Mouse (Mus musculus): ENCODE results near the gene Slc27a2. TPM values are rescaled to one million over a fixed set of nuclear protein-coding genes. Genes with fewer than 3 reads are reported as not detected.
"Not testable (repeated sequence)": the region's sequence is repeated elsewhere in the genome, so short reads cannot be mapped to it uniquely, and the experiment has no call there.

Slc27a2 gene
- polyA plus RNA-seq, 1 experiment from 2014 or later, result 3.6 TPM

- WGBS, result 64% methylated on average over 12 of the region's 12 CpGs
- not testable (repeated sequence) for H3K27me3 ChIP-seq (replicated peaks; ENCODE audit: control insufficient read depth, insufficient read depth, low read length); H3K4me1 ChIP-seq (ENCODE audit: control insufficient read depth, insufficient read depth, low read length); H3K4me3 ChIP-seq (ENCODE audit: low read length); H3K9ac ChIP-seq (ENCODE audit: low read depth, low read length); ATAC-seq; H3K9me3 ChIP-seq (ENCODE audit: control insufficient read depth, low read length); H3K4me2 ChIP-seq (ENCODE audit: low read depth, low read length); H3K36me3 ChIP-seq (ENCODE audit: control insufficient read depth, insufficient read depth, low read length); H3K27ac ChIP-seq (ENCODE audit: low read length)
Measured at GRCm38 (mm10) chr2:126609600-126609999, 57.4 kb downstream of the Slc27a2 start.

- 87% methylated on average over 3 of the region's 3 CpGs for WGBS
- no peak for ATAC-seq
- H3K4me3 ChIP-seq (ENCODE audit: low read length), result no peak overlapping the region
- no peaks in the 10 kb centered on the region for H3K9me3 ChIP-seq (ENCODE audit: control insufficient read depth, low read length)
- no peak overlapping the region for H3K27ac ChIP-seq (ENCODE audit: low read length)
- H3K27me3 ChIP-seq (replicated peaks; ENCODE audit: control insufficient read depth, insufficient read depth, low read length), result no peaks in the 10 kb centered on the region
- H3K4me2 ChIP-seq (ENCODE audit: low read depth, low read length), result no peak overlapping the region
- no peaks in the 10 kb centered on the region for H3K36me3 ChIP-seq (ENCODE audit: control insufficient read depth, insufficient read depth, low read length)
- no peaks in the 10 kb centered on the region for H3K4me1 ChIP-seq (ENCODE audit: control insufficient read depth, insufficient read depth, low read length)
- H3K9ac ChIP-seq (ENCODE audit: low read depth, low read length), result no peak overlapping the region
Measured at GRCm38 (mm10) chr2:126615355-126615754, 63.1 kb downstream of the Slc27a2 start.

GRCm38 (mm10) chr2:126618470-126619179 is 66.4 kb downstream of the Slc27a2 start:
- H3K9me3 ChIP-seq (ENCODE audit: control insufficient read depth, low read length), result no peaks in the 10 kb centered on the region
- no peaks in the 10 kb centered on the region for H3K4me1 ChIP-seq (ENCODE audit: control insufficient read depth, insufficient read depth, low read length)
- no peak overlapping the region for H3K27ac ChIP-seq (ENCODE audit: low read length)
- H3K27me3 ChIP-seq (replicated peaks; ENCODE audit: control insufficient read depth, insufficient read depth, low read length), result no peaks in the 10 kb centered on the region
- no peak overlapping the region for H3K4me2 ChIP-seq (ENCODE audit: low read depth, low read length)
- no peaks in the 10 kb centered on the region for H3K36me3 ChIP-seq (ENCODE audit: control insufficient read depth, insufficient read depth, low read length)
- ATAC-seq, result no peak
- H3K9ac ChIP-seq (ENCODE audit: low read depth, low read length), result no peak overlapping the region
- WGBS, result 31% methylated on average over 8 of the region's 8 CpGs
- H3K4me3 ChIP-seq (ENCODE audit: low read length), result no peak overlapping the region

GRCm38 (mm10) chr2:126619249-126619704 is 67.1 kb downstream of the Slc27a2 start, which contains the start of gene Hdc:
Hdc (minus strand) TSS chr2:126619299.
- Histone ChIP-seq H3K27me3 (replicated peaks; ENCODE audit: control insufficient read depth, insufficient read depth, low read length) (no peaks in the 10 kb centered on the region), H3K36me3 (ENCODE audit: control insufficient read depth, insufficient read depth, low read length) (no peaks in the 10 kb centered on the region), H3K9me3 (ENCODE audit: control insufficient read depth, low read length) (no peaks in the 10 kb centered on the region), H3K9ac (ENCODE audit: low read depth, low read length) (no peak within 1 kb of the TSS), H3K4me3 (ENCODE audit: low read length) (no peak within 1 kb of the TSS), H3K4me1 (ENCODE audit: control insufficient read depth, insufficient read depth, low read length) (no peaks in the 10 kb centered on the region), H3K4me2 (ENCODE audit: low read depth, low read length) (no peak within 1 kb of the TSS), H3K27ac (ENCODE audit: low read length) (no peak within 1 kb of the TSS)
- no peak for ATAC-seq
- WGBS, result 75% methylated on average over 14 of the region's 14 CpGs

GRCm38 (mm10) chr2:126622455-126622854 is 70.2 kb downstream of the Slc27a2 start:
- Histone ChIP-seq H3K9me3 (ENCODE audit: control insufficient read depth, low read length) (no peaks in the 10 kb centered on the region), H3K9ac (ENCODE audit: low read depth, low read length) (no peak overlapping the region), H3K4me1 (ENCODE audit: control insufficient read depth, insufficient read depth, low read length) (no peaks in the 10 kb centered on the region), H3K27me3 (replicated peaks; ENCODE audit: control insufficient read depth, insufficient read depth, low read length) (no peaks in the 10 kb centered on the region), H3K4me3 (ENCODE audit: low read length) (no peak overlapping the region), H3K27ac (ENCODE audit: low read length) (no peak overlapping the region), H3K36me3 (ENCODE audit: control insufficient read depth, insufficient read depth, low read length) (no peaks in the 10 kb centered on the region), H3K4me2 (ENCODE audit: low read depth, low read length) (no peak overlapping the region)
- WGBS, result 80% methylated on average over 2 of the region's 2 CpGs
- no peak for ATAC-seq

- Histone ChIP-seq H3K9me3 (ENCODE audit: control insufficient read depth, low read length) (no peaks in the 10 kb centered on the region), H3K27me3 (replicated peaks; ENCODE audit: control insufficient read depth, insufficient read depth, low read length) (no peaks in the 10 kb centered on the region)
- no peak for ATAC-seq
Measured at GRCm38 (mm10) chr2:126623138-126623537, 70.9 kb downstream of the Slc27a2 start.

GRCm38 (mm10) chr2:126628455-126628995 is 76.3 kb downstream of the Slc27a2 start:
- Histone ChIP-seq H3K9ac (ENCODE audit: low read depth, low read length) (no peak overlapping the region), H3K4me2 (ENCODE audit: low read depth, low read length) (no peak overlapping the region), H3K9me3 (ENCODE audit: control insufficient read depth, low read length) (no peaks in the 10 kb centered on the region), H3K27ac (ENCODE audit: low read length) (no peak overlapping the region), H3K4me3 (ENCODE audit: low read length) (no peak overlapping the region), H3K36me3 (ENCODE audit: control insufficient read depth, insufficient read depth, low read length) (no peaks in the 10 kb centered on the region), H3K4me1 (ENCODE audit: control insufficient read depth, insufficient read depth, low read length) (no peaks in the 10 kb centered on the region), H3K27me3 (replicated peaks; ENCODE audit: control insufficient read depth, insufficient read depth, low read length) (no peaks in the 10 kb centered on the region)
- WGBS, result 87% methylated on average over 9 of the region's 9 CpGs
- no peak for ATAC-seq

More at GRCm38 (mm10) chr2:126623138-126623537, 70.9 kb downstream of the Slc27a2 start:
- Histone ChIP-seq H3K9ac (ENCODE audit: low read depth, low read length) (no peak overlapping the region), H3K27ac (ENCODE audit: low read length) (no peak overlapping the region), H3K4me2 (ENCODE audit: low read depth, low read length) (no peak overlapping the region), H3K36me3 (ENCODE audit: control insufficient read depth, insufficient read depth, low read length) (no peaks in the 10 kb centered on the region), H3K4me3 (ENCODE audit: low read length) (no peak overlapping the region), H3K4me1 (ENCODE audit: control insufficient read depth, insufficient read depth, low read length) (no peaks in the 10 kb centered on the region)

- ATAC-seq, result no peak
- no peak overlapping the region for H3K4me2 ChIP-seq (ENCODE audit: low read depth, low read length)
Measured at GRCm38 (mm10) chr2:126633165-126633564, 81.0 kb downstream of the Slc27a2 start.

GRCm38 (mm10) chr2:126635939-126636823 is 84.0 kb downstream of the Slc27a2 start:
- H3K4me2 ChIP-seq (ENCODE audit: low read depth, low read length), result no peak overlapping the region
- H3K9ac ChIP-seq (ENCODE audit: low read depth, low read length), result no peak overlapping the region
- H3K36me3 ChIP-seq (ENCODE audit: control insufficient read depth, insufficient read depth, low read length), result peaks cover 9% of the 10 kb centered on the region
- WGBS, result 79% methylated on average over 12 of the region's 12 CpGs
- no peaks in the 10 kb centered on the region for H3K27me3 ChIP-seq (replicated peaks; ENCODE audit: control insufficient read depth, insufficient read depth, low read length)
- H3K9me3 ChIP-seq (ENCODE audit: control insufficient read depth, low read length), result no peaks in the 10 kb centered on the region
- H3K27ac ChIP-seq (ENCODE audit: low read length), result no peak overlapping the region
- no peaks in the 10 kb centered on the region for H3K4me1 ChIP-seq (ENCODE audit: control insufficient read depth, insufficient read depth, low read length)
- no peak overlapping the region for H3K4me3 ChIP-seq (ENCODE audit: low read length)
- ATAC-seq, result no peak

More at GRCm38 (mm10) chr2:126633165-126633564, 81.0 kb downstream of the Slc27a2 start:
- Histone ChIP-seq H3K4me1 (ENCODE audit: control insufficient read depth, insufficient read depth, low read length) (no peaks in the 10 kb centered on the region), H3K27ac (ENCODE audit: low read length) (no peak overlapping the region), H3K27me3 (replicated peaks; ENCODE audit: control insufficient read depth, insufficient read depth, low read length) (no peaks in the 10 kb centered on the region), H3K9me3 (ENCODE audit: control insufficient read depth, low read length) (no peaks in the 10 kb centered on the region), H3K4me3 (ENCODE audit: low read length) (no peak overlapping the region), H3K36me3 (ENCODE audit: control insufficient read depth, insufficient read depth, low read length) (no peaks in the 10 kb centered on the region), H3K9ac (ENCODE audit: low read depth, low read length) (no peak overlapping the region)
- WGBS, result 87% methylated on average over 2 of the region's 2 CpGs
